In genomic region chr1:60828152-60828551, GRCm38 (mm10) we compare ENCODE assay signal across 33 mouse cellular contexts. TPM values are rescaled to one million over a fixed set of nuclear protein-coding genes. Genes with fewer than 3 reads are reported as not detected.
DNase-seq lines count a peak whose midpoint lies in the region; ATAC-seq and TF ChIP-seq lines count a peak whose summit lies in the region.
"Had no signal": no experiment of that assay in that cellular context is flagged by ENCODE, and none has a peak within 500 bp of the region (broad histone marks: within the 10 kb centered on the region; RNA-seq: fewer than 3 reads in every experiment).

No protein-coding gene starts in this region.

- H3K27me3 ChIP-seq in intestine, postnatal 0 days (replicated peaks; ENCODE audit: control insufficient read depth, insufficient read depth, low read length), result no peaks in the 10 kb centered on the region
- no peaks in the 10 kb centered on the region for H3K27me3 ChIP-seq in intestine, embryonic 15.5 days (replicated peaks)
- H3K27me3 ChIP-seq: CH12.LX; embryonic facial prominence, embryonic 13.5 days; forebrain, embryonic 13.5 days; heart, embryonic 13.5 days; Patski had no signal

- H3K4me1 ChIP-seq in intestine, postnatal 0 days (replicated peaks; ENCODE audit: control insufficient read depth, insufficient read depth, low read length), result 0 out of 2 replicates have a peak, but pooled peaks cover 9% of the 10 kb centered on the region
- H3K4me1 ChIP-seq in intestine, embryonic 15.5 days (replicated peaks), result 0 out of 2 replicates have a peak, but pooled peaks cover 8% of the 10 kb centered on the region
- H3K4me1 ChIP-seq: forebrain, embryonic 10.5 days; forebrain, embryonic 13.5 days had no signal

- DNase-seq in CD4-positive, CD25-positive, alpha-beta regulatory T cell, adult 2 months (ENCODE audit: low read depth, low spot score), result peak; percentile 50
- DNase-seq in induced T-regulatory cell, adult 2 months (ENCODE audit: low read depth), result peak; percentile 71
- DNase-seq in retina, postnatal 1 day, result no peak
- DNase-seq in right cerebral cortex, postnatal 25 days, result no peak
- DNase-seq in embryo, embryonic 9.5 days (ENCODE audit: extremely low spot score), result no peak
- DNase-seq: adrenal gland, adult 2 months; adrenal gland, postnatal 14 days; B cell, adult 2 months; cerebellum, adult 11 months; cerebellum, adult 2 months; cerebellum, adult 9-11 months; cerebellum, postnatal 25 days; gastrocnemius, adult 2 months; gastrocnemius, postnatal 14 days; heart, adult 2 months; heart, postnatal 14 days; heart, postnatal 4 days had no signal

- no peak for ATAC-seq in intestine, postnatal 0 days
- no peak for ATAC-seq in intestine, embryonic 15.5 days
- ATAC-seq: forebrain, embryonic 13.5 days; forebrain, embryonic 16.5 days; hindbrain, postnatal 0 days; intestine, embryonic 16.5 days; Patski had no signal

- H3K36me3 ChIP-seq in intestine, postnatal 0 days (ENCODE audit: control insufficient read depth, insufficient read depth), result no peaks in the 10 kb centered on the region
- H3K36me3 ChIP-seq in intestine, embryonic 15.5 days, result no peaks in the 10 kb centered on the region
- H3K36me3 ChIP-seq: embryonic facial prominence, embryonic 10.5 days; embryonic facial prominence, embryonic 13.5 days; forebrain, embryonic 10.5 days; G1E; heart, embryonic 10.5 days; heart, embryonic 13.5 days had no signal

- H3K9ac ChIP-seq in intestine, postnatal 0 days (ENCODE audit: low read depth, low read length), result no peak overlapping the region
- H3K9ac ChIP-seq in intestine, embryonic 15.5 days, result no peak overlapping the region
- H3K9ac ChIP-seq: embryonic facial prominence, embryonic 13.5 days; forebrain, embryonic 13.5 days; heart, embryonic 13.5 days; hindbrain, embryonic 14.5 days had no signal

- H3K4me2 ChIP-seq in intestine, postnatal 0 days (replicated peaks; ENCODE audit: low read depth), result no peak overlapping the region
- no peak overlapping the region for H3K4me2 ChIP-seq in intestine, embryonic 15.5 days (replicated peaks)
- H3K4me2 ChIP-seq: embryonic facial prominence, embryonic 13.5 days; forebrain, embryonic 13.5 days; heart, embryonic 13.5 days; hindbrain, embryonic 14.5 days had no signal

- TF ChIP-seq CTCF in intestine, postnatal 0 days (IDR thresholded peaks at IDR 0.05; ENCODE audit: low read depth), result no peak

- H3K9me3 ChIP-seq in intestine, postnatal 0 days (ENCODE audit: control insufficient read depth), result no peaks in the 10 kb centered on the region
- no peaks in the 10 kb centered on the region for H3K9me3 ChIP-seq in intestine, embryonic 15.5 days
- H3K9me3 ChIP-seq: embryonic facial prominence, embryonic 10.5 days; embryonic facial prominence, embryonic 13.5 days; forebrain, embryonic 10.5 days; forebrain, embryonic 13.5 days; G1E; heart, embryonic 10.5 days; heart, embryonic 13.5 days had no signal

- H3K27ac ChIP-seq in intestine, postnatal 0 days (ENCODE audit: low read depth, low read length), result peak overlapping the region; percentile 83; the same call in 1 of the 2 replicates
- no peak overlapping the region for H3K27ac ChIP-seq in intestine, embryonic 15.5 days
- H3K27ac ChIP-seq: embryonic facial prominence, embryonic 10.5 days; embryonic facial prominence, embryonic 13.5 days; forebrain, embryonic 10.5 days; forebrain, embryonic 13.5 days; gastrocnemius, adult 2 months; heart, adult 2 months; heart, embryonic 10.5 days; heart, embryonic 13.5 days; hindbrain, embryonic 14.5 days; hindbrain, postnatal 0 days had no signal

- 86% methylated on average over 6 of the region's 6 CpGs for WGBS in intestine, postnatal 0 days
- WGBS in intestine, embryonic 15.5 days, result 91% methylated on average over 6 of the region's 6 CpGs

- H3K4me3 ChIP-seq in intestine, postnatal 0 days (ENCODE audit: low read depth, low read length), result no peak overlapping the region
- H3K4me3 ChIP-seq in intestine, embryonic 15.5 days (replicated peaks), result no peak overlapping the region
- H3K4me3 ChIP-seq: embryonic facial prominence, embryonic 10.5 days; embryonic facial prominence, embryonic 13.5 days; forebrain, embryonic 10.5 days; forebrain, embryonic 13.5 days; gastrocnemius, adult 2 months; heart, adult 2 months; heart, embryonic 10.5 days; heart, embryonic 13.5 days had no signal

RNA-seq across cellular contexts. Expression of gene Ctla4, which starts 58.6 kb away (rescaled TPM):
- polyA plus RNA-seq in intestine, postnatal 0 days (2015; fragmentation: Nextera tagmentation; extraction: Ambion mirVana), result not detected in 2 replicates
- not detected in 2 replicates for polyA plus RNA-seq in intestine, embryonic 15.5 days (2015; fragmentation: Nextera tagmentation; extraction: Ambion mirVana)
- polyA plus RNA-seq: cerebellum, adult 2 months; embryonic facial prominence, embryonic 10.5 days; embryonic facial prominence, embryonic 13.5 days; forebrain, embryonic 10.5 days; forebrain, embryonic 13.5 days; forebrain, embryonic 16.5 days; G1E; heart, embryonic 10.5 days; hindbrain, embryonic 11.5 days; hindbrain, embryonic 14.5 days; hindbrain, postnatal 0 days; intestine, embryonic 16.5 days; Patski had no signal

Comparison
In these comparisons a context has a peak if more than half of its experiments do, and no peak if none do; other contexts are left out.
1. DNase-seq: peak in CD4-positive, CD25-positive, alpha-beta regulatory T cell, adult 2 months (single experiment) and induced T-regulatory cell, adult 2 months (single experiment); none in retina, postnatal 1 day (single experiment), right cerebral cortex, postnatal 25 days (single experiment) and embryo, embryonic 9.5 days (single experiment).